Mouse (Mus musculus) embryonic fibroblast, embryonic 13.5 days (primary cell): Measurements from ENCODE around the gene Fmnl2.

ENCODE experiments used
- CTCF ChIP-seq: IDR thresholded peaks from 2 replicates; pipeline ENCODE4 v1.5.1; 2011; ENCODE audit warnings: mild to moderate bottlenecking, control low read depth, low read length, moderate library complexity, borderline replicate concordance; ENCODE audit not compliant: insufficient read depth
- POLR2A ChIP-seq: IDR thresholded peaks from 2 replicates; pipeline ENCODE4 v1.6.1; 2011; ENCODE audit warnings: low read depth, mild to moderate bottlenecking, control low read depth, low read length, moderate library complexity

- no peak for TF ChIP-seq CTCF
- no peak for TF ChIP-seq POLR2A
These were observed 111.2 kb downstream of the Fmnl2 start for GRCm38 (mm10) chr2:52968884-52969283.
